Mouse (Mus musculus) embryonic fibroblast, embryonic 13.5 days (primary cell): ENCODE results near the gene Col4a2.

Experiments used
- CTCF ChIP-seq: IDR thresholded peaks from 2 replicates; pipeline ENCODE4 v1.5.1; 2011; ENCODE audit warnings: mild to moderate bottlenecking, control low read depth, low read length, moderate library complexity, borderline replicate concordance; ENCODE audit not compliant: insufficient read depth
- POLR2A ChIP-seq: IDR thresholded peaks from 2 replicates; pipeline ENCODE4 v1.6.1; 2011; ENCODE audit warnings: low read depth, mild to moderate bottlenecking, control low read depth, low read length, moderate library complexity

DNA sequence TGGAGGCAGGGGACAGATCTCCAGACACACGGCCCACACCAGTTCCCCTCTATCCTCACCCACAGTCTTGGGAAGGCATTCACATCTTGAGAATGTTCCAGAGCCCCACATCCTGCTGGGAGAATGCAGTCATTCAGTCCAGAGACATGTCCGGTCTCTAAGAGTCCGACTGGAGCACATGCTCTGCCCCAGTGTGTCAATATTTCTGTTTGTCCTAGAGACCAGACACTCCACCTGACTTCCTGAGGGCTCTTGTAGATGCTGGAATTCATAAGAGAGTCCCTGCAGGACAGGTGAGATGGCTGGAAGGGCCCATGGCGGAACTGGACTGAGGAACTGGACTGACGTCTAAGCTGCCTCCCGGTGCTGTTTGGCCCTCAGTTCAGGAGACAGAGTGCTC is 38.8 kb downstream of the Col4a2 start:
- TF ChIP-seq CTCF (no peak), POLR2A (no peak)
